Mouse (Mus musculus): Measurements from ENCODE around the gene Mustn1.

- TF ChIP-seq CTCF (conservative IDR thresholded peaks at IDR 0.05; ENCODE audit: insufficient read depth, insufficient read length, low read depth, low read length) (no peak), POLR2A (IDR thresholded peaks at IDR 0.05; ENCODE audit: low read depth, low read length) (no peak)
Observed at GRCm38 (mm10) chr14:30868826-30869225, 10.2 kb upstream of the Mustn1 start.

Measured in kidney, adult 2 months (tissue).